Mouse (Mus musculus) liver, embryonic 16.5 days (tissue): ENCODE results near the gene Emsy. TPM values are rescaled to one million over a fixed set of nuclear protein-coding genes. Genes with fewer than 3 reads are reported as not detected.
A peak's percentile ranks its signal among the peaks of the same experiment; 100 is the strongest.

Source experiments
- ATAC-seq: fragments of 200-750 bp; cut with Nextera tagmentation; 2 replicates; pipeline ENCODE4 v1.8.0; 2017; ENCODE audit warnings: low read depth, mild to moderate bottlenecking, moderate number of reproducible peaks, moderate library complexity
- H3K27ac ChIP-seq: fragments of 300-500 bp; sonication (generic); 2 replicates; pipeline ENCODE4 v1.5.1; 2014; ENCODE audit warnings: mild to moderate bottlenecking, low read length
- H3K27me3 ChIP-seq: fragments of 300-500 bp; sonication (generic); 2 replicates; pipeline ENCODE4 v1.6.1; 2014; ENCODE audit warnings: low read depth, low read length, mixed read lengths; ENCODE audit not compliant: control insufficient read depth, insufficient read depth
- H3K36me3 ChIP-seq: fragments of 300-500 bp; sonication (generic); 2 replicates; pipeline ENCODE4 v1.6.1; 2014; ENCODE audit warnings: mild to moderate bottlenecking; ENCODE audit not compliant: control insufficient read depth, insufficient read depth
- H3K4me1 ChIP-seq: fragments of 300-500 bp; sonication (generic); 2 replicates; pipeline ENCODE4 v1.6.1; 2014; ENCODE audit warnings: low read depth, low read length, mixed read lengths; ENCODE audit not compliant: control insufficient read depth
- H3K4me2 ChIP-seq: fragments of 300-500 bp; sonication (generic); 2 replicates; pipeline ENCODE4 v1.6.1; 2014; ENCODE audit warnings: low read depth, low read length, mixed read lengths
- H3K4me3 ChIP-seq: fragments of 300-500 bp; sonication (generic); 2 replicates; pipeline ENCODE4 v1.5.1; 2014; ENCODE audit warnings: low read depth, mild to moderate bottlenecking, low read length
- H3K9ac ChIP-seq: fragments of 300-500 bp; sonication (generic); 2 replicates; pipeline ENCODE4 v1.6.1; 2014; ENCODE audit warnings: low read depth, low read length
- H3K9me3 ChIP-seq: fragments of 300-500 bp; sonication (generic); replicated peaks from 2 replicates; pipeline ENCODE4 v1.6.1; 2016; ENCODE audit warnings: low read length; ENCODE audit not compliant: control insufficient read depth
- WGBS: fragments of 180-500 bp; shearing (Covaris S2); extraction: QIAGEN DNeasy Blood & Tissue Kit; methylation state at CpG from one replicate; pipeline ENCODE4 v1.1.7; 2014; ENCODE audit not compliant: insufficient replicate concordance; 5-methylcytosine and 5-hydroxymethylcytosine counted together
- polyA plus RNA-seq: library from polyadenylated mRNA; unstranded; fragments of >200 nt; fragmentation: Nextera tagmentation; extraction: Ambion mirVana; gene quantifications from 2 replicates; pipeline ENCODE4 v1.2.1, GENCODE M21; 2015

Emsy gene
- polyA plus RNA-seq, 1 experiment from 2014 or later, result 7.4 TPM

- no peak for ATAC-seq
- no peak overlapping the region for H3K4me3 ChIP-seq
- H3K27me3 ChIP-seq, result no peaks in the 10 kb centered on the region
- no peaks in the 10 kb centered on the region for H3K36me3 ChIP-seq
- no peak overlapping the region for H3K4me2 ChIP-seq
- H3K9ac ChIP-seq, result no peak overlapping the region
- 28% methylated on average over 5 of the region's 5 CpGs for WGBS
- no peak overlapping the region for H3K27ac ChIP-seq
- no peaks in the 10 kb centered on the region; the same call in 1 of the 2 replicates for H3K4me1 ChIP-seq
- no peaks in the 10 kb centered on the region for H3K9me3 ChIP-seq
Measured at GRCm38 (mm10) chr7:98694046-98694445, 37.5 kb upstream of the Emsy start.

GRCm38 (mm10) chr7:98692761-98693546, 36.4 kb upstream of the Emsy start:
- Histone ChIP-seq H3K36me3 (no peaks in the 10 kb centered on the region), H3K4me2 (no peak overlapping the region; the same call in 1 of the 2 replicates), H3K27ac (no peak overlapping the region), H3K9ac (no peak overlapping the region), H3K27me3 (no peaks in the 10 kb centered on the region), H3K4me1 (no peaks in the 10 kb centered on the region; the same call in 1 of the 2 replicates), H3K4me3 (no peak overlapping the region), H3K9me3 (no peaks in the 10 kb centered on the region)
- no peak for ATAC-seq
- WGBS, result 47% methylated on average over 24 of the region's 24 CpGs

DNA sequence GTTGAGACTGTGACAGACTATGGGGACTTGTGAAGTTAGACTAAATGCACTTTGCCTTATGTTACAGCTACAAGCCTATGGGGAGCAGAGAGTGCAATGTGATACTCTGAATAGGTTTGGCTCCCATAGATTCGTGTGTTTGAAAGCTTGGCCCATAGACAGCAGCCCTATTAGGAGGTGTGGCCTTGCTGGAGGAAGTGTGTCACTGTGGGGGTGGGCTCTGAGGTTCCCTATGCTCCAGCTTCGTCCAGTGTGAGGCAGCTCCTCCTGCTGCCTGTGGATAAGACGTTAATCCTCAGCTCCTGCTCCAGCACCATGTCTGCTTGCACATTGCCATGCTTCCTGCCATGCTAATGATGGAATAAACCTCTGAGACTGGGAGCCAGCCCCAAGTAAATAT, 34.2 kb upstream of the Emsy start:
- H3K9ac ChIP-seq, result no peak overlapping the region
- no peaks in the 10 kb centered on the region for H3K36me3 ChIP-seq
- H3K27me3 ChIP-seq, result no peaks in the 10 kb centered on the region
- H3K4me2 ChIP-seq, result no peak overlapping the region
- H3K4me1 ChIP-seq, result no peaks in the 10 kb centered on the region; the same call in 1 of the 2 replicates
- H3K27ac ChIP-seq, result no peak overlapping the region
- 3% methylated on average over 3 of the region's 3 CpGs for WGBS
- peak; percentile 50; the same call in 1 of the 2 replicates for ATAC-seq
- H3K9me3 ChIP-seq, result no peaks in the 10 kb centered on the region
- no peak overlapping the region for H3K4me3 ChIP-seq

DNA sequence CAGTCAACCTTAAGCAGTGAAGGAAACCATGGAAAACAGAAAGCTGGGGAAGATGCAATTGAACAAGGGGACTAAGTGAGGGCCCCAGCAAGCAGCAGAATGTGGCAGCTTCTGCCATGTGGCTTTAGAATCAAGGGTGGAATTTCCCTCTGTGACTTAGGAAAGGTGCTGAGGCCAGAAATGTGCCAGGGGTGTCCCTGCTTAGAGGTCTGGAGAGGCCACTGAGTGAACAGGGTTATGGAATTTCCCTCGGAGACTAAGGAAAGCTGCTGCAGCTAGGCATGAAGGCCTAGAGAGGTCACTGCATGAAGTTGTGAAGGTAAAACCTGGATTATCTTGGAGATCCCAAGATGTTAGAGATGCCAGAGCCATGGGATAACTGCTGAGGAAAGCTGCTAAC, 33.5 kb upstream of the Emsy start:
- no peaks in the 10 kb centered on the region for H3K36me3 ChIP-seq
- H3K9ac ChIP-seq, result no peak overlapping the region
- no peak overlapping the region for H3K27ac ChIP-seq
- H3K9me3 ChIP-seq, result no peaks in the 10 kb centered on the region
- ATAC-seq, result no peak
- H3K4me1 ChIP-seq, result no peaks in the 10 kb centered on the region; the same call in 1 of the 2 replicates
- no peak overlapping the region for H3K4me2 ChIP-seq
- H3K27me3 ChIP-seq, result no peaks in the 10 kb centered on the region
- H3K4me3 ChIP-seq, result no peak overlapping the region
- WGBS, result 77% methylated on average over 1 of the region's 1 CpGs

DNA sequence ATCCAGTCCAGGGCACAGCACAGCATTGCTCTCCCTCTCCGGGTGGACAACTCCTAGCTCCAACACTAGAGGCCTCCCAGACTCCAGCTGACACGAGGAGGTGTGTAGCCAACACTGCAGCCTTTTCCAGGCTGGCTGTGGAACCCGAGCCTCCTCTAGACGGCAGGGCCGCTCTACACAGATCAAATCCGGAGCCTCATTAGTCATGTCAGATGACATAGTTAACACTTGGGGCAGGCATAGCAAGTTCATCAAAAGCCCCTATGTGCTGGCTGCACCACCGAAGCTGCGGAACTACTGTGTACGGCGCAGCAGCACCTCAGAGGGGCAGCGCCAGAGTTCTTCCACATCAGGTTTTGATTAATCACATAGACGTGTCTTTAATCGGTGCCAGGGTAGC, 29.3 kb upstream of the Emsy start:
- Histone ChIP-seq H3K9me3 (no peaks in the 10 kb centered on the region), H3K4me1 (no peaks in the 10 kb centered on the region), H3K4me2 (no peak overlapping the region), H3K4me3 (no peak overlapping the region), H3K9ac (no peak overlapping the region), H3K27ac (no peak overlapping the region), H3K36me3 (no peaks in the 10 kb centered on the region), H3K27me3 (no peaks in the 10 kb centered on the region)
- 60% methylated on average over 13 of the region's 13 CpGs for WGBS
- no peak for ATAC-seq

DNA sequence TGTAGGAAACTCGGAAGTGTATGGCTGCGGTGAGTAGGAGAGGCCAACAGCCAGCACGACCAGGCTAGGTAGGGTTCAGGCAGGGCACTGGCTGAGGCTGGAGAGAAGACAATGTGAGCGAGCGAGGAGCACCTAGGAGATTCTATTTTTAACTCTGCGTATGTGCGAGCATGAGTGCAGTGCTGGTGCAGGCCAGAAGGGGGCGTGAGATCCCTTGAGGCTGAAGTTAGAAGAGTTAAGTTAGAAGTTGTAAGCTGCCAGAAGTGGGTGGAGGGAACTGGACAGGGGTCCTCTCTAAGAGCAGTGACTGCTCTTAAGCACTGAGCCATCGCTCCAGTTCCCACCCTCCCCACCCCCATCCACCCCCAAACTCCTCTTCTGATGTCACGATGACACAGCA, 26.2 kb upstream of the Emsy start:
- Histone ChIP-seq H3K4me1 (no peaks in the 10 kb centered on the region), H3K36me3 (no peaks in the 10 kb centered on the region), H3K4me2 (no peak overlapping the region), H3K9ac (no peak overlapping the region), H3K4me3 (no peak overlapping the region), H3K27ac (no peak overlapping the region), H3K9me3 (no peaks in the 10 kb centered on the region), H3K27me3 (no peaks in the 10 kb centered on the region)
- no peak for ATAC-seq
- 80% methylated on average over 10 of the region's 10 CpGs for WGBS

DNA sequence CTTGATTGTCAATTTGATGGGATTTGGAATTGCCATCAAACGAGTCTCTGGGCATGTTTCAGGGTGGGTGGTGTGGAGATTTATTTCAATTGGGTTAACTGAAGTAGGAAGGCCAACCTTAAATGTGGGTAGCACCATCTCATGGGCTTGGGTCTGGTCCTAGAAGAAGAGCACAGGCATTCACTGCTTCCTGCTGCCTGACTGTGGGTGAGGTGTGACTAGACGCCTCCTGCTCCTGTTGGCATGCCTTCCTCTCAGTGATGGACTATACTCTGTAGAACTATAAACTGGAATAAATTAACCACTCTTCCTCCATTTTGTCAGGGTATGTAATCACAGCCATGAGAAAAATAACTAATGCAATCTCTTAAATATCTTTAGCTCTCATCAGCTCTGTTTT, 24.1 kb upstream of the Emsy start:
- 49% methylated on average over 2 of the region's 2 CpGs for WGBS
- ATAC-seq, result no peak

GRCm38 (mm10) chr7:98678441-98678840, 21.9 kb upstream of the Emsy start:
- Histone ChIP-seq H3K4me3 (no peak overlapping the region), H3K36me3 (no peaks in the 10 kb centered on the region), H3K27me3 (no peaks in the 10 kb centered on the region), H3K4me2 (no peak overlapping the region), H3K9me3 (no peaks in the 10 kb centered on the region), H3K9ac (no peak overlapping the region), H3K4me1 (no peaks in the 10 kb centered on the region), H3K27ac (no peak overlapping the region)
- no peak for ATAC-seq
- 51% methylated on average over 7 of the region's 7 CpGs for WGBS

More for the DNA sequence above, 24.1 kb upstream of the Emsy start:
- Histone ChIP-seq H3K9me3 (no peaks in the 10 kb centered on the region), H3K9ac (no peak overlapping the region), H3K36me3 (no peaks in the 10 kb centered on the region), H3K27ac (no peak overlapping the region), H3K27me3 (no peaks in the 10 kb centered on the region), H3K4me1 (no peaks in the 10 kb centered on the region), H3K4me2 (no peak overlapping the region), H3K4me3 (no peak overlapping the region)

GRCm38 (mm10) chr7:98677511-98677910, 20.9 kb upstream of the Emsy start:
- H3K4me3 ChIP-seq, result no peak overlapping the region
- H3K9ac ChIP-seq, result no peak overlapping the region
- WGBS, result 67% methylated on average over 2 of the region's 2 CpGs
- H3K4me2 ChIP-seq, result no peak overlapping the region
- no peaks in the 10 kb centered on the region for H3K9me3 ChIP-seq
- H3K4me1 ChIP-seq, result no peaks in the 10 kb centered on the region
- H3K27me3 ChIP-seq, result no peaks in the 10 kb centered on the region
- H3K27ac ChIP-seq, result no peak overlapping the region
- H3K36me3 ChIP-seq, result no peaks in the 10 kb centered on the region
- ATAC-seq, result no peak
